11 mouse cellular contexts compared by ENCODE assay signal in the genomic region with DNA sequence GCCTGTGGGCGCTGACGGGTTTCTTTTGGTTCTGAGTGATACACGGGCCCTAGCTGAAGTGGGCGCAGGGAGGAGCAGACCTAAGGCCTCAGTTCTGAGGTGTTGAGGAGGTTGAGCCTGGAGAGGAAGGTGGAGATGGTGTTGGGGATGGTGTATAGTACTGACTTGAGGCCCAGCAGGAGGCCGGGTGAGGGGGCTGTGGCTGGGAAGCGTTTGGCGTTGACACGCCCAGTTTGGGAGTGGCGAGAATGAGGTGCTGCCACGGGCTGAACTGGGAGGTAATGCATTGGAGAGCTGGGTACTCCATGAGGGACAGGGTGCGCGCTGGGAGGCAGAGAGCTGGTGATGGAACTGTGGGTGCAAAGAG. TPM values are rescaled to one million over a fixed set of nuclear protein-coding genes. Genes with fewer than 3 reads are reported as not detected.
A peak's percentile ranks its signal among the peaks of the same experiment; 100 is the strongest.
DNase-seq lines count a peak whose midpoint lies in the region; ATAC-seq and TF ChIP-seq lines count a peak whose summit lies in the region.
"Had no signal": no experiment of that assay in that cellular context is flagged by ENCODE, and none has a peak within 500 bp of the region (broad histone marks: within the 10 kb centered on the region; RNA-seq: fewer than 3 reads in every experiment).

No protein-coding gene starts in this region.

- no peaks in the 10 kb centered on the region for H3K27me3 ChIP-seq in hindbrain, postnatal 0 days (ENCODE audit: insufficient read depth, low read length)
- no peaks in the 10 kb centered on the region for H3K27me3 ChIP-seq in hindbrain, embryonic 13.5 days
- H3K27me3 ChIP-seq in testis, adult 2 months (ENCODE audit: control insufficient read depth, insufficient read depth, low read length) = no peaks in the 10 kb centered on the region
- no peaks in the 10 kb centered on the region for H3K27me3 ChIP-seq in liver, embryonic 11.5 days (replicated peaks; ENCODE audit: control insufficient read depth, insufficient read depth, low read length)
- no peaks in the 10 kb centered on the region for H3K27me3 ChIP-seq in hindbrain, embryonic 16.5 days (replicated peaks; ENCODE audit: control insufficient read depth, insufficient read depth, low read length)

- H3K9me3 ChIP-seq in hindbrain, postnatal 0 days (ENCODE audit: low read length) = no peaks in the 10 kb centered on the region
- H3K9me3 ChIP-seq in hindbrain, embryonic 13.5 days = no peaks in the 10 kb centered on the region
- no peaks in the 10 kb centered on the region for H3K9me3 ChIP-seq in liver, embryonic 11.5 days (ENCODE audit: control insufficient read depth, low read length)
- no peaks in the 10 kb centered on the region for H3K9me3 ChIP-seq in hindbrain, embryonic 16.5 days (ENCODE audit: control insufficient read depth, low read length)

- 0 out of 2 replicates have a peak overlapping the region, but pooled peaks have one; percentile 4 for H3K27ac ChIP-seq in hindbrain, postnatal 0 days
- H3K27ac ChIP-seq in hindbrain, embryonic 13.5 days = no peak overlapping the region; the same call in 1 of the 2 replicates
- H3K27ac ChIP-seq in testis, adult 2 months (ENCODE audit: control insufficient read depth, insufficient read depth, low read depth, low read length) = no peak overlapping the region; the same call in 1 of the 2 replicates
- no peak overlapping the region for H3K27ac ChIP-seq in liver, embryonic 11.5 days (ENCODE audit: low read depth, low read length)
- H3K27ac ChIP-seq in hindbrain, embryonic 16.5 days (ENCODE audit: low read depth, low read length) = no peak overlapping the region

- H3K4me1 ChIP-seq in hindbrain, postnatal 0 days (ENCODE audit: insufficient read depth, low read length) = peaks cover 18% of the 10 kb centered on the region
- H3K4me1 ChIP-seq in hindbrain, embryonic 13.5 days (replicated peaks) = peaks cover 26% of the 10 kb centered on the region
- H3K4me1 ChIP-seq in testis, adult 2 months (ENCODE audit: control insufficient read depth, insufficient read depth, low read length) = peaks cover 8% of the 10 kb centered on the region
- peaks cover 10% of the 10 kb centered on the region for H3K4me1 ChIP-seq in liver, embryonic 11.5 days (replicated peaks; ENCODE audit: control insufficient read depth, insufficient read depth, low read length)
- H3K4me1 ChIP-seq in hindbrain, embryonic 16.5 days (ENCODE audit: control insufficient read depth, insufficient read depth, low read depth, low read length) = peaks cover 14% of the 10 kb centered on the region

- no peak for TF ChIP-seq POLR2A in testis, adult 2 months (IDR thresholded peaks at IDR 0.05; ENCODE audit: control insufficient read depth, low read depth, low read length)

- 58% methylated on average over 12 of the region's 12 CpGs for WGBS in hindbrain, postnatal 0 days
- 59% methylated on average over 12 of the region's 12 CpGs for WGBS in hindbrain, embryonic 13.5 days
- WGBS in liver, embryonic 11.5 days = 36% methylated on average over 12 of the region's 12 CpGs
- 58% methylated on average over 12 of the region's 12 CpGs for whole genome bisulfite sequencing in hindbrain, embryonic 16.5 days

- DNase-seq in hindbrain, postnatal 0 days (ENCODE audit: low spot score) = no peak
- DNase-seq in testis, postnatal 14 days (ENCODE audit: low spot score) = no peak
- DNase-seq in liver, embryonic 11.5 days (ENCODE audit: low spot score) = no peak
- no peak for DNase-seq in right cerebral cortex, adult 2 months (ENCODE audit: low spot score in 2 of 2)
- DNase-seq in urinary bladder, postnatal 36 days (ENCODE audit: low spot score in 2 of 2) = no peak
- DNase-seq: gastrocnemius, postnatal 36 days; lung, postnatal 36 days; right cerebral cortex, adult 18-20 months had no signal

- H3K4me2 ChIP-seq in hindbrain, postnatal 0 days (ENCODE audit: low read depth, low read length) = no peak overlapping the region
- no peak overlapping the region for H3K4me2 ChIP-seq in hindbrain, embryonic 13.5 days
- H3K4me2 ChIP-seq in liver, embryonic 11.5 days = peak overlapping the region; percentile 24; the same call in 1 of the 2 replicates
- no peak overlapping the region for H3K4me2 ChIP-seq in hindbrain, embryonic 16.5 days (ENCODE audit: low read length)

- no peak overlapping the region for H3K4me3 ChIP-seq in hindbrain, postnatal 0 days (ENCODE audit: low read length)
- no peak overlapping the region for H3K4me3 ChIP-seq in hindbrain, embryonic 13.5 days
- peak overlapping the region; percentile 11; the same call in 1 of the 2 replicates for H3K4me3 ChIP-seq in testis, adult 2 months (ENCODE audit: control insufficient read depth, low read depth, low read length)
- H3K4me3 ChIP-seq in liver, embryonic 11.5 days (ENCODE audit: low read depth, low read length) = no peak overlapping the region
- no peak overlapping the region for H3K4me3 ChIP-seq in hindbrain, embryonic 16.5 days (ENCODE audit: low read length)

- no peak for TF ChIP-seq CTCF in hindbrain, postnatal 0 days (IDR thresholded peaks at IDR 0.05; ENCODE audit: low read depth)
- TF ChIP-seq CTCF in testis, adult 2 months (IDR thresholded peaks at IDR 0.05; ENCODE audit: control insufficient read depth, insufficient read depth, insufficient replicate concordance, low read depth, low read length) = no peak

- no peak overlapping the region for H3K9ac ChIP-seq in hindbrain, postnatal 0 days (replicated peaks; ENCODE audit: low read length)
- no peak overlapping the region for H3K9ac ChIP-seq in hindbrain, embryonic 13.5 days
- no peak overlapping the region for H3K9ac ChIP-seq in liver, embryonic 11.5 days (ENCODE audit: low read depth, low read length)
- H3K9ac ChIP-seq in hindbrain, embryonic 16.5 days (ENCODE audit: low read depth, low read length) = no peak overlapping the region

- H3K36me3 ChIP-seq in hindbrain, postnatal 0 days (ENCODE audit: insufficient read depth, low read length) = no peaks in the 10 kb centered on the region
- no peaks in the 10 kb centered on the region for H3K36me3 ChIP-seq in hindbrain, embryonic 13.5 days
- no peaks in the 10 kb centered on the region for H3K36me3 ChIP-seq in testis, adult 2 months (ENCODE audit: control insufficient read depth, insufficient read depth, low read length)
- no peaks in the 10 kb centered on the region for H3K36me3 ChIP-seq in liver, embryonic 11.5 days (ENCODE audit: control insufficient read depth, insufficient read depth, low read length)
- no peaks in the 10 kb centered on the region for H3K36me3 ChIP-seq in hindbrain, embryonic 16.5 days (ENCODE audit: control insufficient read depth, insufficient read depth, low read length)

- ATAC-seq in hindbrain, postnatal 0 days = no peak
- no peak for ATAC-seq in hindbrain, embryonic 13.5 days (ENCODE audit: low FRiP score)
- peak; percentile 71 for ATAC-seq in liver, embryonic 11.5 days (replicated peaks; ENCODE audit: low FRiP score)
- no peak for ATAC-seq in hindbrain, embryonic 16.5 days

RNA-seq across cellular contexts. Expression of gene Dnmt3a, which starts 19.9 kb away (rescaled TPM):
- total RNA-seq in hindbrain, postnatal 0 days (2014; rRNA removed) = 81.8 and 90.3 TPM in 2 replicates
- polyA plus RNA-seq in hindbrain, postnatal 0 days (2015; fragmentation: Nextera tagmentation; extraction: Ambion mirVana) = 133 and 134 TPM in 2 replicates
- 126 and 132 TPM in 2 replicates for polyA plus RNA-seq in hindbrain, embryonic 13.5 days (2015; fragmentation: Nextera tagmentation; extraction: Ambion mirVana)
- 7.0 and 7.2 TPM in 2 replicates for polyA plus RNA-seq in testis, adult 2 months (2012; rRNA removed)
- polyA plus RNA-seq in liver, embryonic 11.5 days (2014; fragmentation: Nextera tagmentation; extraction: Ambion mirVana) = 73.2 and 73.3 TPM in 2 replicates
- 94.1 and 104 TPM in 2 replicates for polyA plus RNA-seq in hindbrain, embryonic 16.5 days (2015; fragmentation: Nextera tagmentation; extraction: Ambion mirVana)
